Mouse (Mus musculus): ENCODE results near the gene Gm4297.
"Not testable (repeated sequence)": the region's sequence is repeated elsewhere in the genome, so short reads cannot be mapped to it uniquely, and the experiment has no call there.

Gm4297 gene

GRCm38 (mm10) chrX:24574795-24575194 is at the start of gene Gm4297:
Gm4297 (minus strand) TSS chrX:24574895.
- not testable (repeated sequence) for DNase-seq (ENCODE audit: low spot score in 2 of 2)

Data from frontal cortex, postnatal 36 days (tissue).